In the genomic region with DNA sequence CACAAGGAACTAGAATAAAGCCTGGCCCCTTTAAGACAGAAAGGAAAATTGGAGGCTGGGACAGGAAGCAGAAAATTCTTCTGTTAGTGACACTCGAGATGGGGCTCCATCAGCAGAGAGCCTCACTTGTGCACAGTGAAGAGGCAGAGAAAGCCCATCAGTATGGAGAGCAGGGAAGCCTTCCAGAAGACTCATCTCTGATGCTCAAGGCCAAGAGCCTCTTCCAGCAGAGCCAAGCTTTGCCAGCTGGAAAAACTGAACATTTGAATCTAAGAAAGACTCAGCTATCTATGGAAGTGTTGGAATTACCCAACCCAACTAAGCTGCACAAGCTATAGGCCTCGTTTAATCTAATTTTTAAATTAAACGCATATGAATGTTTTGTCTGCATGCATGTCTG, we compare ENCODE assay signal across 28 mouse cellular contexts.
"Had no signal": no experiment of that assay in that cellular context is flagged by ENCODE, and none has a peak within 500 bp of the region (broad histone marks: within the 10 kb centered on the region; RNA-seq: fewer than 3 reads in every experiment).

No protein-coding gene starts in this region.

- H3K36me3 ChIP-seq: heart, embryonic 13.5 days; heart, embryonic 15.5 days; hindbrain, embryonic 13.5 days; hindbrain, embryonic 15.5 days; kidney, embryonic 15.5 days; limb, embryonic 13.5 days; limb, embryonic 15.5 days; liver, embryonic 12.5 days had no signal

- H3K4me2 ChIP-seq: heart, embryonic 11.5 days; heart, embryonic 13.5 days; heart, embryonic 15.5 days; hindbrain, embryonic 13.5 days; hindbrain, embryonic 15.5 days; kidney, embryonic 15.5 days; limb, embryonic 13.5 days; limb, embryonic 15.5 days; liver, embryonic 12.5 days had no signal

- H3K4me3 ChIP-seq: gastrocnemius, adult 2 months; heart, adult 2 months; heart, embryonic 13.5 days; heart, embryonic 15.5 days; hindbrain, embryonic 13.5 days; hindbrain, embryonic 15.5 days; kidney, embryonic 15.5 days; limb, embryonic 13.5 days; limb, embryonic 15.5 days; liver, embryonic 12.5 days had no signal

- ATAC-seq: hindbrain, postnatal 0 days; intestine, embryonic 16.5 days; liver, embryonic 12.5 days had no signal

- H3K27ac ChIP-seq: gastrocnemius, adult 2 months; heart, adult 2 months; heart, embryonic 13.5 days; heart, embryonic 15.5 days; hindbrain, embryonic 13.5 days; hindbrain, embryonic 15.5 days; hindbrain, postnatal 0 days; kidney, embryonic 15.5 days; kidney, postnatal 0 days; limb, embryonic 13.5 days; limb, embryonic 15.5 days; liver, embryonic 12.5 days; liver, embryonic 14.5 days had no signal

- DNase-seq: gastrocnemius, adult 2 months; gastrocnemius, postnatal 14 days; gastrocnemius, postnatal 36 days; heart, adult 11 months; heart, adult 2 months; heart, postnatal 14 days; heart, postnatal 36 days; kidney, adult 11 months; kidney, adult 2 months; kidney, adult 9 months; kidney, postnatal 14 days; kidney, postnatal 36 days; layer of hippocampus, adult 9-11 months; layer of hippocampus, postnatal 36 days; left cerebral cortex, postnatal 4 days had no signal

- H3K27me3 ChIP-seq: heart, embryonic 15.5 days; hindbrain, embryonic 13.5 days; hindbrain, embryonic 15.5 days; kidney, embryonic 15.5 days; limb, embryonic 13.5 days; limb, embryonic 15.5 days; liver, embryonic 12.5 days had no signal

- H3K4me1 ChIP-seq: heart, embryonic 13.5 days; hindbrain, embryonic 13.5 days; hindbrain, embryonic 15.5 days; kidney, embryonic 15.5 days; liver, embryonic 12.5 days had no signal

- H3K9me3 ChIP-seq: heart, embryonic 13.5 days; heart, embryonic 15.5 days; hindbrain, embryonic 13.5 days; hindbrain, embryonic 15.5 days; kidney, embryonic 15.5 days; limb, embryonic 13.5 days; limb, embryonic 15.5 days; liver, embryonic 12.5 days had no signal

- H3K9ac ChIP-seq: heart, embryonic 13.5 days; heart, embryonic 15.5 days; hindbrain, embryonic 13.5 days; hindbrain, embryonic 15.5 days; kidney, embryonic 15.5 days; limb, embryonic 13.5 days; limb, embryonic 15.5 days; liver, embryonic 12.5 days; liver, embryonic 14.5 days had no signal
